Mouse (Mus musculus) heart, postnatal 0 days (tissue): ENCODE results near the gene Drc3.

Source experiments
- CTCF ChIP-seq: IDR thresholded peaks from 2 replicates; pipeline ENCODE4 v1.5.1; 2016; ENCODE audit warnings: antibody characterized with exemption, control low read depth, low read depth
- EP300 ChIP-seq: IDR thresholded peaks from 2 replicates; pipeline ENCODE4 v1.6.1; 2016; ENCODE audit warnings: antibody characterized with exemption, low read depth

- peak; percentile 56 for TF ChIP-seq CTCF
- no peak for TF ChIP-seq EP300
Observed at GRCm38 (mm10) chr11:60306834-60307233, 46.3 kb upstream of the Drc3 start.
